Mouse (Mus musculus) hindbrain, embryonic 14.5 days (tissue): ENCODE measurements around the gene Dync1i2. TPM values are rescaled to one million over a fixed set of nuclear protein-coding genes. Genes with fewer than 3 reads are reported as not detected.

Experiments
- ATAC-seq: fragments of 200-750 bp; cut with Nextera tagmentation; 2 replicates; pipeline ENCODE4 v1.8.0; 2017; ENCODE audit warnings: moderate number of reproducible peaks, mild to moderate bottlenecking, moderate TSS enrichment, moderate library complexity; ENCODE audit not compliant: low FRiP score
- DNase-seq: peaks from one replicate; pipeline ENCODE4 v3.0.0-alpha.2; 2015; ENCODE audit warnings: low spot score
- H3K27ac ChIP-seq: fragments of 300-500 bp; sonication (generic); 2 replicates; pipeline ENCODE4 v1.5.1; 2014; ENCODE audit warnings: mild to moderate bottlenecking, moderate library complexity
- H3K27me3 ChIP-seq: fragments of 300-500 bp; sonication (generic); 2 replicates; pipeline ENCODE4 v1.6.1; 2014; ENCODE audit warnings: mild to moderate bottlenecking, low read length, mixed read lengths; ENCODE audit not compliant: control insufficient read depth, insufficient read depth
- H3K36me3 ChIP-seq: fragments of 300-500 bp; sonication (generic); replicated peaks from 2 replicates; pipeline ENCODE4 v1.6.1; 2014; ENCODE audit not compliant: control insufficient read depth, insufficient read depth
- H3K4me1 ChIP-seq: fragments of 300-500 bp; sonication (generic); replicated peaks from 2 replicates; pipeline ENCODE4 v1.6.1; 2014; ENCODE audit warnings: antibody characterized with exemption, low read length, mixed read lengths; ENCODE audit not compliant: control insufficient read depth, insufficient read depth
- H3K4me2 ChIP-seq: fragments of 300-500 bp; sonication (generic); replicated peaks from 2 replicates; pipeline ENCODE4 v1.6.1; 2014; ENCODE audit warnings: mild to moderate bottlenecking, moderate library complexity
- H3K4me3 ChIP-seq: fragments of 300-500 bp; sonication (generic); replicated peaks from 2 replicates; pipeline ENCODE4 v1.5.1; 2014; ENCODE audit warnings: mild to moderate bottlenecking, low read length
- H3K9ac ChIP-seq: fragments of 300-500 bp; sonication (generic); 2 replicates; pipeline ENCODE4 v1.6.1; 2014
- H3K9me3 ChIP-seq: fragments of 300-500 bp; sonication (generic); 2 replicates; pipeline ENCODE4 v1.6.1; 2016; ENCODE audit warnings: low read length; ENCODE audit not compliant: control insufficient read depth
- WGBS: fragments of 180-500 bp; shearing (Covaris S2); extraction: QIAGEN DNeasy Blood & Tissue Kit; methylation state at CpG from one replicate; pipeline ENCODE4 v1.1.7; 2014; 5-methylcytosine and 5-hydroxymethylcytosine counted together
- polyA plus RNA-seq: library from polyadenylated mRNA; unstranded; fragments of >200 nt; fragmentation: Nextera tagmentation; extraction: Ambion mirVana; gene quantifications from 2 replicates; pipeline ENCODE4 v1.2.1, GENCODE M21; 2014

Dync1i2 gene
- polyA plus RNA-seq, 1 experiment from 2014 or later, result 224 TPM

DNA sequence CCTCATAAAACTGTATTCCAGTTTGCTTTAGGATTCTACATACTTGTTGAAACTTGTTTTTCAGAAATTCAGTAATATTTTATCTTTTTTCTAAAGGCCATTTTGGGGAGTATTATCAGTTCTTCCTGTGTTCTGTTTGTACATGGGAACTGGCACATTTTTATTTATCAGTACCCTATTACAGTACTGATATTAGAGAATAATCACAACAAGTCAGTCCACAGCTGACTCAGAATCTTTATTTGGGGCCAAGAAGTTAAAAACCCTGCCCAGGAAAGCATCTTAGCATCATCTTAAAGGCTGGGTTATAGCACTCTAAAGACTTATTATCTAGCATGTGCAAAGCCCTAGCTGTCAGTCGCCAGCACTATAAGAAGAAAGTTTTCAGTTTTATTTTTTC is 18.1 kb downstream of the Dync1i2 start:
- Histone ChIP-seq H3K4me2 (no peak overlapping the region), H3K27me3 (no peaks in the 10 kb centered on the region), H3K4me3 (no peak overlapping the region), H3K4me1 (no peaks in the 10 kb centered on the region), H3K36me3 (peaks cover 39% of the 10 kb centered on the region), H3K9ac (no peak overlapping the region), H3K27ac (no peak overlapping the region), H3K9me3 (no peaks in the 10 kb centered on the region)
- 89% methylated on average over 1 of the region's 1 CpGs for WGBS
- no peak for ATAC-seq
- DNase-seq, result no peak

DNA sequence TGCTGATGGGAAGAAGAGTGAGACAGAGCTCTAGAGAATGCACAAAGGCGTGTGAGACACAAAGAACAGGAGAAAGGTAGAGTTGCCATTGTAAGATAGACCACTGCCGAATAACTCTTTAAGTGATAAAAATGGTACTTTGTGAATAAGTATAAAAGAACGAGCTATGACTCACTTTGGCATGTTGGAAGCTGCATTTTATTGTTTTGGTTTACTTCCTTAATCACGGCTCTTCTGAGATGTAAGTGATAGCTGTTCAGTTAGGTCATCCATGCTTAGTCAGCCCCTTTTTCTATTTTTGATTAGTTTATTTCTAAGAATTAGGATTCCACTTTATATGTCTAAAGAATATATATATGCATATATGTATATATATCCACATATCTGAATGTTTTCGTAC is 20.4 kb downstream of the Dync1i2 start:
- Histone ChIP-seq H3K9me3 (no peaks in the 10 kb centered on the region), H3K27ac (no peak overlapping the region), H3K4me3 (no peak overlapping the region), H3K27me3 (no peaks in the 10 kb centered on the region), H3K4me1 (no peaks in the 10 kb centered on the region), H3K4me2 (no peak overlapping the region), H3K9ac (no peak overlapping the region), H3K36me3 (peaks cover 50% of the 10 kb centered on the region)
- DNase-seq (no peak), ATAC-seq (no peak)
- WGBS, result 91% methylated on average over 5 of the region's 5 CpGs

DNA sequence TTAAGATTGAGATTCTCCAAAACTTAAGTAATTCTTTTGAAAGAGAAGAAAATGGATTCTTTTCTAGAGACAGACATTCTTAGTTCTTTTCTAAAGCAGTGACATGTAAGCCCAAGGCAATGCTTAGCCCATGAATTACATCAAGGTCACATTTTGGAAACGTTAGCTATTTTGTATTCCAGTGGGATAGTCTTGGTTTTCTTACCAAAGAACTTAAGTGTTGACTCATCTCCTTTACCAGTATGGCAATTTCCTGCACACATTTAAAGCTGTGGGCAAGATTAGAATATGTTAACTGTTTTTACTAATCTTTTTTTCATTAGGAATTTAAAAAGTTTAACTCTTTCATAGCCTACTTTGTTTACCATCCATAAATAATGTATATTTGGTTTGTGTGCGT is 21.5 kb downstream of the Dync1i2 start:
- ATAC-seq, result no peak
- Histone ChIP-seq H3K27ac (no peak overlapping the region), H3K36me3 (peaks cover 54% of the 10 kb centered on the region), H3K9me3 (no peaks in the 10 kb centered on the region), H3K4me1 (no peaks in the 10 kb centered on the region), H3K4me3 (no peak overlapping the region), H3K4me2 (no peak overlapping the region), H3K9ac (no peak overlapping the region), H3K27me3 (no peaks in the 10 kb centered on the region)
- 82% methylated on average over 2 of the region's 2 CpGs for WGBS
- no peak for DNase-seq

GRCm38 (mm10) chr2:71235420-71235819 is 23.9 kb downstream of the Dync1i2 start:
- no peaks in the 10 kb centered on the region for H3K9me3 ChIP-seq
- 96% methylated on average over 4 of the region's 4 CpGs for WGBS
- no peaks in the 10 kb centered on the region for H3K4me1 ChIP-seq
- no peak overlapping the region for H3K27ac ChIP-seq
- H3K27me3 ChIP-seq, result no peaks in the 10 kb centered on the region
- H3K9ac ChIP-seq, result no peak overlapping the region
- DNase-seq, result no peak
- no peak for ATAC-seq
- H3K4me3 ChIP-seq, result no peak overlapping the region
- no peak overlapping the region for H3K4me2 ChIP-seq
- peaks cover 57% of the 10 kb centered on the region for H3K36me3 ChIP-seq

DNA sequence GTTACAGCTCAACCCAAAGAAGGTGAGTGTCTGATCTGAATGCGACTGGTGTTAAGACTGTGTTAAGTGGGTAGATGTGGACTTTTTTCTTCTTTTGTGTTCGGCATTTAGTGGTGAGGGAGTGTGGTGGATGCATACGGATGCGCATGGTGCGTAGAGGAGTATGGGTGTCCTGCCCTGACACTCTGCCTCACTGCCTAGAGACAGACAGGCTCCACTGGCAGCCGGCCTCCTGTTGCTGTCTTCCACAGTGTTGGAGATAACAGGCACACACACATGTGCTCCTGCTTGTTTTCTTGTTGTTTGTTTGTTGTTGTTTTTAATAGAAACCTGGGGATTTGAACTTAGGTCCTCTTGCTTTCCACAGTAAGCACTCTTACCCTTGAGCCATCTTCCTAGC is 24.5 kb downstream of the Dync1i2 start:
- H3K9me3 ChIP-seq, result no peaks in the 10 kb centered on the region
- H3K36me3 ChIP-seq, result peaks cover 62% of the 10 kb centered on the region
- H3K4me1 ChIP-seq, result no peaks in the 10 kb centered on the region
- DNase-seq (no peak), ATAC-seq (no peak)
- H3K4me2 ChIP-seq, result no peak overlapping the region
- WGBS, result 95% methylated on average over 6 of the region's 6 CpGs
- H3K9ac ChIP-seq, result no peak overlapping the region
- H3K27ac ChIP-seq, result no peak overlapping the region
- H3K27me3 ChIP-seq, result no peaks in the 10 kb centered on the region
- H3K4me3 ChIP-seq, result no peak overlapping the region

GRCm38 (mm10) chr2:71241505-71241904 is 30.0 kb downstream of the Dync1i2 start:
- Histone ChIP-seq H3K4me3 (no peak overlapping the region), H3K9me3 (no peaks in the 10 kb centered on the region), H3K9ac (no peak overlapping the region), H3K4me2 (no peak overlapping the region), H3K27me3 (no peaks in the 10 kb centered on the region), H3K36me3 (peaks cover 59% of the 10 kb centered on the region), H3K27ac (no peak overlapping the region), H3K4me1 (peaks cover 17% of the 10 kb centered on the region; the same call in 1 of the 2 replicates)
- 95% methylated on average over 2 of the region's 2 CpGs for WGBS
- no peak for ATAC-seq
- no peak for DNase-seq

DNA sequence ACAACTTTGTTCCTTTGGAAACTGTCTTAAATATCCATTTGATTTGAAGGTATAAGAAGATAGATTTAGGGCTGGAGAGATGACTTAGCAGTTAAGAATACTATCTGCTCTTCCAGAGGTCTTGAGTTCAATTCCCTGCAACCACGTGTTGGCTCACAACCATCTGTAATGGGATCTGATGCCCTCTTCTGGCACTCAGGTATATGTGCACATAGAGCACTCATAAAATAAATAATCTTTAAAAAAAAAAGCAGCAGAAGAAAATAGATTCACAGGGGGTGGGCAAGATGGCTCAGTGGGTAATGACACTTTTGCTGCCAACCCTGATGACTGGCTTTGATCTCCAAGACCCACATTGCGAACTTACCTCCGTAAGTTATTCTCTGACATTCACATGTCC is 30.7 kb downstream of the Dync1i2 start:
- no peak overlapping the region for H3K9ac ChIP-seq
- 86% methylated on average over 3 of the region's 3 CpGs for WGBS
- H3K9me3 ChIP-seq, result no peaks in the 10 kb centered on the region
- ATAC-seq (no peak), DNase-seq (no peak)
- H3K36me3 ChIP-seq, result peaks cover 63% of the 10 kb centered on the region
- no peak overlapping the region for H3K27ac ChIP-seq
- no peak overlapping the region for H3K4me3 ChIP-seq
- peaks cover 17% of the 10 kb centered on the region; the same call in 1 of the 2 replicates for H3K4me1 ChIP-seq
- no peaks in the 10 kb centered on the region for H3K27me3 ChIP-seq
- H3K4me2 ChIP-seq, result no peak overlapping the region

DNA sequence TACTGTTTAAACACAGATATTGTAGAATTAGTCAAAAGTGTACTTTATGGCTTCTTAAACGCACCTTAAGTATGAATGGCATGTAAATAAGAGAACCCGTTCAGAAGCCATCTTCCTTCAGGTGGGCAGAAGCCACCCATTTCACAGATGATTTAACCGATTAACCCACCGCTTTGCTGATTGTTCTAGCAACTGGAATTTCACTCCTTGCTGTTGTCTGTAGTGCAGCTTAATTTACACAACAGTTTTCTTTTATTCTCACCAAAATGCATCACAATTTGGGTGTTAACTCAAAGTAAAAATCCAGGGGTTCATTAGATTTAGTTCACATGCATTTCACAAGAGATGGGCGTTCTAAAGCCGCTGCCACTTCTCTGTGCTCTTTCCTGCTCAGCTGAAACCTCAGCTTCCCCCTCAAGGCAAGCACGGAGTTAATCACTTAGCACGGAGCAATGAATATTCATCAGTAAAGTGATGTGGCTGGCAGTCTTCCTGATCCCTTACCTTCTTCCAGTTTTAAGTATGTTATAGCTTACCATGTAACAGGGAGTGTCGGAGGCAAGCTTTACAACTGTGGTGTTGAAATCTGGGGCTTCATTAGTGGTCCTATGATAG is 31.7 kb downstream of the Dync1i2 start:
- WGBS, result 55% methylated on average over 9 of the region's 9 CpGs
- Histone ChIP-seq H3K36me3 (peaks cover 64% of the 10 kb centered on the region), H3K4me3 (no peak overlapping the region), H3K4me1 (peaks cover 17% of the 10 kb centered on the region; the same call in 1 of the 2 replicates), H3K9ac (no peak overlapping the region), H3K4me2 (no peak overlapping the region), H3K9me3 (no peaks in the 10 kb centered on the region), H3K27me3 (no peaks in the 10 kb centered on the region), H3K27ac (no peak overlapping the region)
- DNase-seq (no peak), ATAC-seq (no peak)

DNA sequence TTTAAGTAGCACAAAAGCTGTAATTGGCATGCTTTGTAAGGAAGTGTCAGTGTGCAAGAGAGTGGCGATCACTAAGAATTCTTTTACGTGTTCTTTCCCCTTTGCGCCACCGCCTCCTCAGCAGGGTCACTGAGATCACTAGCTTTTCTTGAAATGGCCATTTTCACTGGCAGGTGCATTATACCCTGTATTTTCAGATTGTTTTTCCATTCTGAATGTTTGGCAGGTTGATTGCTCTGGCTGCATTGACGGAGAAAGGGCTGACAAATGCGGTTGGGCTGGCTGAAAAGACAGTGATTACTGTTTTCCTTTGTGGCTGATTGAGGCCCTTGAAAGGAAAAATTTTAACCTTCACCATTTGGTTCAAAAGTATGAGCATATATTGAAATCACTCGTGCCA is 33.3 kb downstream of the Dync1i2 start:
- H3K9me3 ChIP-seq, result no peaks in the 10 kb centered on the region
- H3K9ac ChIP-seq, result peak overlapping the region; percentile 34; the same call in 1 of the 2 replicates
- ATAC-seq, result no peak
- WGBS, result 45% methylated on average over 7 of the region's 7 CpGs
- peaks cover 62% of the 10 kb centered on the region for H3K36me3 ChIP-seq
- peaks cover 17% of the 10 kb centered on the region; the same call in 1 of the 2 replicates for H3K4me1 ChIP-seq
- no peaks in the 10 kb centered on the region for H3K27me3 ChIP-seq
- DNase-seq, result no peak
- H3K4me2 ChIP-seq, result no peak overlapping the region
- H3K4me3 ChIP-seq, result no peak overlapping the region
- peak overlapping the region; percentile 78 for H3K27ac ChIP-seq

DNA sequence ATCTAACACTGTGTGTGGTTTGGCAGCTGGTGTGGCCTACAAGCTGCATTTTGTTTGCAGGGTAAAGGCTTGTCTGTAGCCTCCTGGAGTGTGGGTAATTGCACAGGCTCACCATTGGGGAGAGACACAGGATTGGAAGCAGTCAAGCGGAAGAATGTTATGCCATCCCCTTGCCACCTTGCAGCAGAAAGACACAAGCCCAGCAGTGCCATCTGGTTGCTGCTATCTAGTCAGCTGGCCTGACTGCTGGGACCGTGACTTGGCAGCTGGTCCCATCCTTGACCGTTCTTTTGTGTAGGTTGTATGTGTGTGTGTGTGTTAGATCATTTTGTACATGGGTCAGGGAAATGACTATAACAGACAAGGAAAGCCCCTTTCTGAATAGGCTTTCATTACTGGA is 33.9 kb downstream of the Dync1i2 start:
- H3K4me3 ChIP-seq, result no peak overlapping the region
- H3K27me3 ChIP-seq, result no peaks in the 10 kb centered on the region
- no peak overlapping the region for H3K4me2 ChIP-seq
- H3K9me3 ChIP-seq, result no peaks in the 10 kb centered on the region
- DNase-seq, result peak; percentile 69
- peak overlapping the region; percentile 78 for H3K27ac ChIP-seq
- H3K9ac ChIP-seq, result no peak overlapping the region
- 34% methylated on average over 3 of the region's 3 CpGs for WGBS
- peaks cover 17% of the 10 kb centered on the region; the same call in 1 of the 2 replicates for H3K4me1 ChIP-seq
- peak; percentile 90 for ATAC-seq
- peaks cover 62% of the 10 kb centered on the region for H3K36me3 ChIP-seq
